Mouse (Mus musculus): ENCODE data around the gene Gp1bb. TPM values are rescaled to one million over a fixed set of nuclear protein-coding genes. Genes with fewer than 3 reads are reported as not detected.

Gp1bb gene
- 3,910 and 6,936 TPM in 2 replicates for polyA plus RNA-seq (2012; ENCODE audit: insufficient read depth, low replicate concordance)

- H3K27me3 ChIP-seq (replicated peaks) = peaks cover 78% of the 10 kb centered on the region
Measured at GRCm38 (mm10) chr16:18622019-18622418, at the start of gene Gp1bb. TSS of gene Gp1bb (minus strand) at chr16:18622403.

GRCm38 (mm10) chr16:18669914-18670313 lies 47.7 kb upstream of the Gp1bb start:
- H3K4me1 ChIP-seq = peaks cover 4% of the 10 kb centered on the region; the same call in 1 of the 2 replicates
- no peak for TF ChIP-seq GATA1 (IDR thresholded peaks at IDR 0.05; ENCODE audit: borderline replicate concordance, low read length)
- TF ChIP-seq FLI1 (IDR thresholded peaks at IDR 0.05; ENCODE audit: low read length) = no peak
- H3K27me3 ChIP-seq (replicated peaks) = peaks cover 44% of the 10 kb centered on the region
- no peaks in the 10 kb centered on the region for H3K36me3 ChIP-seq (replicated peaks; ENCODE audit: low read length)
- H3K9me3 ChIP-seq = no peaks in the 10 kb centered on the region; the same call in 1 of the 2 replicates
- no peak overlapping the region for H3K4me3 ChIP-seq (replicated peaks)

More at GRCm38 (mm10) chr16:18622019-18622418, at the start of gene Gp1bb:
- Histone ChIP-seq H3K36me3 (replicated peaks; ENCODE audit: low read length) (peaks cover 19% of the 10 kb centered on the region), H3K4me1 (peaks cover 100% of the 10 kb centered on the region), H3K4me3 (replicated peaks) (peak within 1 kb of the TSS; percentile 95), H3K9me3 (no peaks in the 10 kb centered on the region)
- TF ChIP-seq FLI1 (IDR thresholded peaks at IDR 0.05; ENCODE audit: low read length) (no peak), GATA1 (IDR thresholded peaks at IDR 0.05; ENCODE audit: borderline replicate concordance, low read length) (no peak)

GRCm38 (mm10) chr16:18658597-18658996 lies 36.4 kb upstream of the Gp1bb start:
- Histone ChIP-seq H3K27me3 (replicated peaks) (peaks cover 33% of the 10 kb centered on the region), H3K4me3 (replicated peaks) (no peak overlapping the region), H3K36me3 (replicated peaks; ENCODE audit: low read length) (no peaks in the 10 kb centered on the region), H3K9me3 (0 out of 2 replicates have a peak, but pooled peaks cover 4% of the 10 kb centered on the region), H3K4me1 (peaks cover 12% of the 10 kb centered on the region; the same call in 1 of the 2 replicates)
- no peak for TF ChIP-seq FLI1 (IDR thresholded peaks at IDR 0.05; ENCODE audit: low read length)
- TF ChIP-seq GATA1 (IDR thresholded peaks at IDR 0.05; ENCODE audit: borderline replicate concordance, low read length) = no peak

- H3K9me3 ChIP-seq = peaks cover 4% of the 10 kb centered on the region; the same call in 1 of the 2 replicates
- no peak for TF ChIP-seq GATA1 (IDR thresholded peaks at IDR 0.05; ENCODE audit: borderline replicate concordance, low read length)
- no peak for TF ChIP-seq FLI1 (IDR thresholded peaks at IDR 0.05; ENCODE audit: low read length)
- H3K4me1 ChIP-seq = peaks cover 12% of the 10 kb centered on the region; the same call in 1 of the 2 replicates
- H3K4me3 ChIP-seq (replicated peaks) = no peak overlapping the region
- H3K36me3 ChIP-seq (replicated peaks; ENCODE audit: low read length) = no peaks in the 10 kb centered on the region
- peaks cover 21% of the 10 kb centered on the region for H3K27me3 ChIP-seq (replicated peaks)
Measured at GRCm38 (mm10) chr16:18655372-18656098, 33.3 kb upstream of the Gp1bb start.

GRCm38 (mm10) chr16:18653290-18654160 lies 31.3 kb upstream of the Gp1bb start:
- Histone ChIP-seq H3K9me3 (peaks cover 12% of the 10 kb centered on the region), H3K4me3 (replicated peaks) (no peak overlapping the region), H3K36me3 (replicated peaks; ENCODE audit: low read length) (no peaks in the 10 kb centered on the region), H3K27me3 (replicated peaks) (peaks cover 16% of the 10 kb centered on the region), H3K4me1 (peaks cover 12% of the 10 kb centered on the region; the same call in 1 of the 2 replicates)
- TF ChIP-seq GATA1 (IDR thresholded peaks at IDR 0.05; ENCODE audit: borderline replicate concordance, low read length) = no peak
- TF ChIP-seq FLI1 (IDR thresholded peaks at IDR 0.05; ENCODE audit: low read length) = no peak

GRCm38 (mm10) chr16:18649126-18649525 lies 26.9 kb upstream of the Gp1bb start:
- Histone ChIP-seq H3K36me3 (replicated peaks; ENCODE audit: low read length) (no peaks in the 10 kb centered on the region), H3K4me3 (replicated peaks) (no peak overlapping the region), H3K4me1 (no peaks in the 10 kb centered on the region), H3K9me3 (peaks cover 18% of the 10 kb centered on the region), H3K27me3 (replicated peaks) (peaks cover 24% of the 10 kb centered on the region)
- TF ChIP-seq GATA1 (IDR thresholded peaks at IDR 0.05; ENCODE audit: borderline replicate concordance, low read length) (no peak), FLI1 (IDR thresholded peaks at IDR 0.05; ENCODE audit: low read length) (no peak)

- Histone ChIP-seq H3K36me3 (replicated peaks; ENCODE audit: low read length) (no peaks in the 10 kb centered on the region), H3K4me3 (replicated peaks) (no peak overlapping the region), H3K4me1 (no peaks in the 10 kb centered on the region), H3K9me3 (peaks cover 18% of the 10 kb centered on the region), H3K27me3 (replicated peaks) (peaks cover 52% of the 10 kb centered on the region)
- TF ChIP-seq FLI1 (IDR thresholded peaks at IDR 0.05; ENCODE audit: low read length) = no peak
- TF ChIP-seq GATA1 (IDR thresholded peaks at IDR 0.05; ENCODE audit: borderline replicate concordance, low read length) = no peak
Measured at GRCm38 (mm10) chr16:18645329-18645728, 23.1 kb upstream of the Gp1bb start.

- Histone ChIP-seq H3K4me1 (no peaks in the 10 kb centered on the region), H3K36me3 (replicated peaks; ENCODE audit: low read length) (no peaks in the 10 kb centered on the region), H3K27me3 (replicated peaks) (peaks cover 54% of the 10 kb centered on the region), H3K9me3 (peaks cover 17% of the 10 kb centered on the region), H3K4me3 (replicated peaks) (no peak overlapping the region)
- TF ChIP-seq FLI1 (IDR thresholded peaks at IDR 0.05; ENCODE audit: low read length) = no peak
- TF ChIP-seq GATA1 (IDR thresholded peaks at IDR 0.05; ENCODE audit: borderline replicate concordance, low read length) = no peak
Measured at GRCm38 (mm10) chr16:18644485-18644884, 22.3 kb upstream of the Gp1bb start.

GRCm38 (mm10) chr16:18643406-18643998 lies 21.3 kb upstream of the Gp1bb start:
- Histone ChIP-seq H3K36me3 (replicated peaks; ENCODE audit: low read length) (no peaks in the 10 kb centered on the region), H3K4me3 (replicated peaks) (no peak overlapping the region), H3K9me3 (peaks cover 11% of the 10 kb centered on the region), H3K27me3 (replicated peaks) (peaks cover 61% of the 10 kb centered on the region), H3K4me1 (no peaks in the 10 kb centered on the region)
- TF ChIP-seq GATA1 (IDR thresholded peaks at IDR 0.05; ENCODE audit: borderline replicate concordance, low read length) (no peak), FLI1 (IDR thresholded peaks at IDR 0.05; ENCODE audit: low read length) (no peak)

Data from megakaryocyte, embryonic 14.5 days (primary cell).